20 mouse cellular contexts compared by ENCODE assay signal in the genomic region with DNA sequence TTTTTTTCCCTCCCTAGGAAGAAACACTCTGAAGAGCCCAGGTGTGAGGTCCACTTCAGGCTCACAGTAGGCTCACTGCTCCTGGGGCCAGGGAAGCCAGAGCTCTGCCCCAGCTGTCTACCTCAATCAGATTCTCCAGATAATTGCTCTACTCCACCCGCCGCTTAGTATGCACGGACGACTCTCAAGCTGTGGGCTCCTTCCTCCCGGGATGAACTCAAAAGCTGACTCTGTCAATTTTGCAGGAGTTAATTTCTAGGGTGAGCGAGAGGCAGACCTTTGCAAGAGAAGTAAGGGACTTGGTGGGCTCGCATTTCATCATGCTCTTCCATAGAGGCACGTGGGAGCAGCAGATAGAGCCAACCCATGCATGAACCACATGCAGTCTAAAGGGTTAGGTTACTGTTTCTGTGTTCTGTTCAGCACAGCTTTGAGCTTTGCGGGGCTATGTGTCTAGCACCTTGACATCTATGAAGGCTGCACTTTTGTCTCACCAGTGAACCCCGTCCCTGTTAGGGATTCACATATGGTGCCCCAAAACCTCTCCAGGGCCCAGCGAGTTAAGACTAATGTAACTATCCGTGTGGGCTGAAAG. TPM values are rescaled to one million over a fixed set of nuclear protein-coding genes. Genes with fewer than 3 reads are reported as not detected.
A peak's percentile ranks its signal among the peaks of the same experiment; 100 is the strongest.
DNase-seq lines count a peak whose midpoint lies in the region; ATAC-seq and TF ChIP-seq lines count a peak whose summit lies in the region.
"Had no signal": no experiment of that assay in that cellular context is flagged by ENCODE, and none has a peak within 500 bp of the region (broad histone marks: within the 10 kb centered on the region; RNA-seq: fewer than 3 reads in every experiment).

No protein-coding gene starts in this region.

- no peaks in the 10 kb centered on the region for H3K36me3 ChIP-seq in forebrain, embryonic 14.5 days (ENCODE audit: control insufficient read depth, insufficient read depth, low read length)
- no peaks in the 10 kb centered on the region for H3K36me3 ChIP-seq in forebrain, embryonic 10.5 days (replicated peaks)
- no peaks in the 10 kb centered on the region for H3K36me3 ChIP-seq in kidney, embryonic 15.5 days
- no peaks in the 10 kb centered on the region for H3K36me3 ChIP-seq in kidney, adult 2 months (ENCODE audit: control insufficient read depth, insufficient read depth, low read length)
- H3K36me3 ChIP-seq in heart, adult 2 months (ENCODE audit: control insufficient read depth, insufficient read depth, low read length) = no peaks in the 10 kb centered on the region
- H3K36me3 ChIP-seq: heart, embryonic 13.5 days; lung, embryonic 15.5 days had no signal

- no peak for ATAC-seq in forebrain, embryonic 14.5 days
- peak; percentile 60; the same call in 1 of the 2 replicates for ATAC-seq in kidney, embryonic 15.5 days (replicated peaks; ENCODE audit: low FRiP score)

- TF ChIP-seq EP300 in heart, adult 2 months (IDR thresholded peaks at IDR 0.05; ENCODE audit: insufficient read depth, low read depth, low read length) = no peak

- DNase-seq in forebrain, embryonic 14.5 days (ENCODE audit: low spot score) = peak; percentile 23
- DNase-seq in forebrain, embryonic 10.5 days (ENCODE audit: extremely low spot score, low spot score) = no peak
- no peak for DNase-seq in kidney, adult 2 months
- DNase-seq in embryo, embryonic 10.5 days (ENCODE audit: low spot score) = peak; percentile 27
- peak; percentile 71 for DNase-seq in retina, postnatal 1 day
- DNase-seq in heart, adult 2 months = no peak
- DNase-seq: adrenal gland, postnatal 36 days; cerebellum, adult 2 months; heart, adult 11 months; heart, postnatal 4 days; kidney, postnatal 10 days; lung, postnatal 4 days; right cerebral cortex, adult 18-20 months had no signal

- 38% methylated on average over 12 of the region's 12 CpGs for WGBS in forebrain, embryonic 14.5 days
- WGBS in forebrain, embryonic 10.5 days = 61% methylated on average over 12 of the region's 12 CpGs
- WGBS in kidney, embryonic 15.5 days = 39% methylated on average over 12 of the region's 12 CpGs
- 31% methylated on average over 12 of the region's 12 CpGs for WGBS in kidney, adult 2 months
- 61% methylated on average over 12 of the region's 12 CpGs for WGBS in heart, adult 2 months

- H3K27me3 ChIP-seq in forebrain, embryonic 14.5 days (replicated peaks; ENCODE audit: control insufficient read depth, insufficient read depth, low read length) = no peaks in the 10 kb centered on the region
- peaks cover 5% of the 10 kb centered on the region; the same call in 1 of the 2 replicates for H3K27me3 ChIP-seq in forebrain, embryonic 10.5 days (ENCODE audit: poor library complexity, severe bottlenecking)
- peaks cover 12% of the 10 kb centered on the region; the same call in 1 of the 2 replicates for H3K27me3 ChIP-seq in kidney, embryonic 15.5 days
- H3K27me3 ChIP-seq in kidney, adult 2 months (replicated peaks; ENCODE audit: control insufficient read depth, insufficient read depth, low read length) = no peaks in the 10 kb centered on the region; the same call in 1 of the 2 replicates
- H3K27me3 ChIP-seq in heart, adult 2 months (ENCODE audit: control insufficient read depth, insufficient read depth, low read length) = no peaks in the 10 kb centered on the region
- H3K27me3 ChIP-seq: heart, embryonic 13.5 days; lung, embryonic 15.5 days had no signal

- H3K9me3 ChIP-seq in forebrain, embryonic 14.5 days (replicated peaks; ENCODE audit: control insufficient read depth, low read length) = 0 out of 2 replicates have a peak, but pooled peaks cover 4% of the 10 kb centered on the region
- peaks cover 7% of the 10 kb centered on the region; the same call in 1 of the 2 replicates for H3K9me3 ChIP-seq in forebrain, embryonic 10.5 days
- 0 out of 2 replicates have a peak, but pooled peaks cover 3% of the 10 kb centered on the region for H3K9me3 ChIP-seq in kidney, embryonic 15.5 days (replicated peaks)
- H3K9me3 ChIP-seq: lung, embryonic 15.5 days had no signal

- H3K4me2 ChIP-seq in forebrain, embryonic 14.5 days (ENCODE audit: low read length) = no peak overlapping the region
- no peak overlapping the region for H3K4me2 ChIP-seq in kidney, embryonic 15.5 days
- H3K4me2 ChIP-seq: heart, embryonic 13.5 days; lung, embryonic 15.5 days had no signal

- no peak overlapping the region for H3K9ac ChIP-seq in forebrain, embryonic 14.5 days (ENCODE audit: low read length)
- no peak overlapping the region for H3K9ac ChIP-seq in kidney, embryonic 15.5 days
- no peak overlapping the region for H3K9ac ChIP-seq in heart, adult 2 months (ENCODE audit: low read depth, low read length)
- H3K9ac ChIP-seq: heart, embryonic 13.5 days; liver, embryonic 14.5 days; lung, embryonic 15.5 days had no signal

- no peaks in the 10 kb centered on the region for H3K79me2 ChIP-seq in heart, adult 2 months (replicated peaks; ENCODE audit: control insufficient read depth, insufficient read depth, low read length)

- intact Hi-C loops in heart, adult 2 months (cut with DNase I) = no loop called here

- H3K4me1 ChIP-seq in forebrain, embryonic 14.5 days (ENCODE audit: control insufficient read depth, insufficient read depth, low read length) = peaks cover 25% of the 10 kb centered on the region
- peaks cover 32% of the 10 kb centered on the region for H3K4me1 ChIP-seq in forebrain, embryonic 10.5 days
- H3K4me1 ChIP-seq in kidney, embryonic 15.5 days = peaks cover 10% of the 10 kb centered on the region
- no peaks in the 10 kb centered on the region for H3K4me1 ChIP-seq in kidney, adult 2 months (ENCODE audit: control insufficient read depth, insufficient read depth, low read length)
- no peaks in the 10 kb centered on the region; the same call in 1 of the 2 replicates for H3K4me1 ChIP-seq in heart, adult 2 months (ENCODE audit: control insufficient read depth, insufficient read depth, low read length)
- H3K4me1 ChIP-seq: lung, embryonic 15.5 days had no signal

- no peak for TF ChIP-seq CTCF in kidney, adult 2 months (conservative IDR thresholded peaks at IDR 0.05; ENCODE audit: insufficient read depth, insufficient read length, low read depth, low read length)
- no peak for TF ChIP-seq CTCF in heart, adult 2 months (IDR thresholded peaks at IDR 0.05)

- H3K4me3 ChIP-seq in forebrain, embryonic 14.5 days (ENCODE audit: low read depth, low read length) = no peak overlapping the region
- H3K4me3 ChIP-seq in forebrain, embryonic 10.5 days = no peak overlapping the region
- H3K4me3 ChIP-seq in kidney, embryonic 15.5 days (replicated peaks) = no peak overlapping the region
- H3K4me3 ChIP-seq in kidney, adult 2 months (ENCODE audit: insufficient read depth, low read depth, low read length) = no peak overlapping the region
- H3K4me3 ChIP-seq in heart, adult 2 months = no peak overlapping the region
- H3K4me3 ChIP-seq: heart, embryonic 13.5 days; lung, embryonic 15.5 days had no signal

- no peak for TF ChIP-seq POLR2A in kidney, adult 2 months (IDR thresholded peaks at IDR 0.05; ENCODE audit: low read depth, low read length)
- no peak for TF ChIP-seq POLR2A in heart, adult 2 months (IDR thresholded peaks at IDR 0.05; ENCODE audit: insufficient read depth, low read depth, low read length)

- H3K27ac ChIP-seq in forebrain, embryonic 14.5 days (ENCODE audit: low read depth, low read length) = no peak overlapping the region
- no peak overlapping the region for H3K27ac ChIP-seq in forebrain, embryonic 10.5 days
- no peak overlapping the region for H3K27ac ChIP-seq in kidney, embryonic 15.5 days
- H3K27ac ChIP-seq in kidney, adult 2 months (ENCODE audit: insufficient read depth, low read depth, low read length) = no peak overlapping the region
- H3K27ac ChIP-seq in heart, adult 2 months = no peak overlapping the region
- H3K27ac ChIP-seq: heart, embryonic 13.5 days; liver, embryonic 14.5 days; lung, embryonic 15.5 days; stomach, postnatal 0 days had no signal

RNA-seq across cellular contexts. Expression of a gene that starts 47.6 kb away (rescaled TPM):
- polyA plus RNA-seq in forebrain, embryonic 14.5 days (2014; fragmentation: Nextera tagmentation; extraction: Ambion mirVana) = 0.44 and 0.70 TPM in 2 replicates
- polyA plus RNA-seq in forebrain, embryonic 10.5 days (2016; fragmentation: Nextera tagmentation; extraction: Ambion mirVana) = 17.3 and 19.7 TPM in 2 replicates
- 0.99 and 1.5 TPM in 2 replicates for polyA plus RNA-seq in kidney, embryonic 15.5 days (2015; fragmentation: Nextera tagmentation; extraction: Ambion mirVana)
- polyA plus RNA-seq in kidney, adult 2 months (2012; rRNA removed) = 0.29 and 0.34 TPM in 2 replicates
- under 1 TPM; 0.30 to 0.94 TPM for total RNA-seq in heart, adult 2 months (2021)
- polyA plus RNA-seq in heart, adult 2 months (2012; rRNA removed) = 0.23 and 0.31 TPM in 2 replicates
- total RNA-seq: common myeloid progenitor, adult 5-6 weeks; gastrocnemius, adult 8-10 months had no signal

Comparison
In these comparisons a context has a peak if more than half of its experiments do, and no peak if none do; other contexts are left out.
1. DNase-seq: peak in forebrain, embryonic 14.5 days (single experiment), embryo, embryonic 10.5 days (single experiment) and retina, postnatal 1 day (single experiment); none in forebrain, embryonic 10.5 days (single experiment), kidney, adult 2 months (single experiment) and heart, adult 2 months (0 of 2).